Mouse (Mus musculus): Measurements from ENCODE around the gene Id1. TPM values are rescaled to one million over a fixed set of nuclear protein-coding genes. Genes with fewer than 3 reads are reported as not detected.

Gene Id1
- total RNA-seq, 2 experiments from 2014 or later, result 11.5 to 17.7 TPM

DNA sequence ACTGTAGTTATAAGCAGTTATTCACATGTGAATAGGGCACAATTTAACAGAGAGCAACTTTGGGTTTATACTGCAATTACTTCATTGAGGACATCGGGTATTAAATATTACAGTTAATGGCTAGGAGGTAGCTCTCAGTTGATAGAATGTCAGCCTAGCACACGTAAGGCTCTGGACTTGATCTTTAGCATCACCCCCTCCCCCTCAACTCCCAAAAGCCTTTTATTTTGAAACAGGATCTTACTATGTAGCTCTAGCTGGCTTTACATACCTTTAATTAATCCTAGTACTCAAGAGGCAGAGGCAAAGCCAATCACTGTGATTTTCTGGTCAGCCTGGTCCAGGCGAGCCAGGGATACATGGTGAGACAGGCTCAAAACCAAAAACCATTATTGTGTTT lies 41.0 kb downstream of the Id1 start:
- no peak for DNase-seq
- intact Hi-C loops (cut with DNase I), result no loop called here

DNA sequence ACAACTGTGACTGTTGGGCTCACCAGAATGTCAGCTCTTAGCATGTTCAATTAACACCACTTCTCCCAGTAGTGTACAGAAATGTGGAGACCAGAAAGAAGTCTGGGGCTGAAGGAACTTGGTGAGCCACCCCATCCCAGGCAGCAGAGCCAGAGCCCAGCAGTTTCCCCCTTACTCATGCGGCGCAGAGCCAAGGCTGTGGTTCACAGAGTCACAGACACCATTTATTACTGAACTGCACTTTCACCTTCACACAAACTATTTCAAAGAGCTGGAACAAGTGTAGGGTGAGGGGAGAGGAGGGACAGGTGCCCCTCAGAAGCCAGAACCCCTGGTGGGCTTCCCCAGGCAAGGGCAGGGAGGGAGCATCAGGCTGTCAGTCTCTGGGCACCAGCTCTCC lies 44.4 kb downstream of the Id1 start:
- intact Hi-C loops (cut with DNase I), result no loop called here
- no peak for DNase-seq

DNA sequence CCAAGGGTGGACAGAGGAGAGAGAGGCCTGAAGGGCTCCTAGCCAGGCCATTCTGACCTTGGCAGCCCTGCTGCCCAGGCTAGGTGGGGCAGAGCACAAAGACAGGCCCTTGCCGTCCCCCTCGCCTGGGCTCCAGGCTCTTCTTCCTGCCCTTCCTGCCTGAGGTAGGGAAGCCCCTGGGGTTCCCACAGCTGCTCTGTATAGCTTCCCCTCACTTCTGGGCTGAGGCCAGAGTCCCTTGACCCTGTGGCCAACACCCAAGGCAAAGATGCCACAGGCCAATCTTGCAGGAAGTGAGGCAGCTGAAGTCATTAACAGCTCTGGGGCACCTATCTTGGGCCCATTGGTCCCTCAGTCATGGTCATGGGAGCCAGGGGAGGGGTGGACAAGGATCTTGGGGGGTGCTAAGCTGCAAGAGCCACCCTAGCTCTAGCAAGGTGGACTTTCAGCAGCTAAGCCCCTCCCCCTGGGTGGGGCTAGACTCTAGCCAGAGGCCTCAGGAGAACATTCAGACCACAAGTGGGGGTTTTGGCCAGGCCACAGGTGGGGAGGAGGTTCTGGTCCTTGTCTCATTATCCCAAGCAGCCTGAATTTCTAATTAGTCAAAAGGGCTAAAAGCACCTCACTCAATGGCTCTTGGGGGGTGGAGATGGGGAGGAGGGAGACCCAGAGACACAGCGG lies 45.1 kb downstream of the Id1 start:
- DNase-seq, result peak in 1 of 2 experiments; percentile 18
- intact Hi-C loops (cut with DNase I), result no loop called here

DNA sequence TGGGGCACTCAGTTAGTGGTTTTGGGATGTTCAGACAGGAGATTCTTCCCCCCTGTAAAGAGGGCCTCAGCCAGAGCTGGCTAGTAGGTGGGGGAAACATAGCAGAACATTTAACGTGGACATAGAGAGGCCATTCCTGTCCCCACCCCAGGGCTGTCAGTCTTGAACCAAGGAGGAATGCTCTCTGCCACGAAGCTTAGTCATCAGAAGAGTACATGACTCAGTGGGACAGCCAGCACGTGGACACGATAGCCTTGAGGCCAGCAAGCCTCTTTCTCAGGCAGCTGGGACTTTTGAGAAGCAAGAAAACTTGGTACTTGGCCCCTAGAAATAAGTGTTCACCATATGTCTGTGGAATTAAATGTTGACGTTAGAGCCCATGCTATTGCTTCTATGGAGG lies 46.6 kb downstream of the Id1 start:
- DNase-seq, result no peak
- intact Hi-C loops (cut with DNase I), result no loop called here

- intact Hi-C loops (cut with DNase I), result no loop called here
- no peak for DNase-seq
Measured at GRCm38 (mm10) chr2:152783241-152783640, 47.2 kb downstream of the Id1 start.

- DNase-seq, result no peak
- intact Hi-C loops (cut with DNase I), result loop anchor here (5.0 kb wide), 1 partner anchor 38 kb away; no protein-coding TSS in a partner anchor
Measured at GRCm38 (mm10) chr2:152784640-152785039, 48.6 kb downstream of the Id1 start.

- peak; percentile 71 to 79 for DNase-seq
- intact Hi-C loops (cut with DNase I), result loop anchor here (5.0 kb wide), 1 partner anchor 37 kb away; no protein-coding TSS in a partner anchor
Measured at GRCm38 (mm10) chr2:152785446-152786350, 49.6 kb downstream of the Id1 start.

Small RNA genes within 50 kb of the gene (microRNA-seq; reads per million reads assigned to microRNA genes)
- gene Gm23802, result 0 reads per million in 2 experiments

Other genes starting within 250 kb of the Id1 start
- not detected for gene Defb22, start 246.1 kb upstream of the Id1 start, total RNA-seq (2021)
- not detected for gene Defb26, start 224.6 kb upstream of the Id1 start, total RNA-seq (2021)
- gene Defb28, start 218.0 kb upstream of the Id1 start, total RNA-seq (2021), result not detected
- gene Defb29, start 196.2 kb upstream of the Id1 start, total RNA-seq (2021), result not detected
- gene Gm17416, start 166.9 kb upstream of the Id1 start, total RNA-seq (2021), result not detected
- gene Defb21, start 163.5 kb upstream of the Id1 start, total RNA-seq (2021), result not detected
- gene Defb19, start 155.9 kb upstream of the Id1 start, total RNA-seq (2021), result not detected
- not detected for gene Defb45, start 136.9 kb upstream of the Id1 start, total RNA-seq (2021)
- not detected for gene Defb36, start 131.9 kb upstream of the Id1 start, total RNA-seq (2021)
- not detected for gene Defb25, start 113.2 kb upstream of the Id1 start, total RNA-seq (2021)
- 1 to 10 TPM; 2.7 to 3.6 TPM for gene Rem1, start 109.3 kb upstream of the Id1 start, total RNA-seq (2021)
- 10 to 100 TPM; 30.1 to 35.1 TPM for gene H13, start 66.8 kb upstream of the Id1 start, total RNA-seq (2021)
- gene Mcts2, start 49.2 kb upstream of the Id1 start, total RNA-seq (2021), result 10 to 100 TPM in 1 of 2 experiments, 1 to 10 TPM in 1; 9.6 to 12.1 TPM
- 1 to 10 TPM; 2.9 TPM for gene Cox4i2, start 17.9 kb downstream of the Id1 start, total RNA-seq (2021)
- 10 to 100 TPM; 15.4 to 17.6 TPM for gene Bcl2l1, start 95.5 kb downstream of the Id1 start, total RNA-seq (2021)
- 1 to 10 TPM; 1.4 to 1.9 TPM for gene Tpx2, start 111.7 kb downstream of the Id1 start, total RNA-seq (2021)
- 100 to 1,000 TPM; 443 to 553 TPM for gene Mylk2, start 175.1 kb downstream of the Id1 start, total RNA-seq (2021)
- 1 to 10 TPM; 1.5 to 2.2 TPM for gene Foxs1, start 197.0 kb downstream of the Id1 start, total RNA-seq (2021)
- 1 to 10 TPM in 1 of 2 experiments, under 1 TPM in 1; 0.20 to 1.1 TPM for gene Dusp15, start 215.4 kb downstream of the Id1 start, total RNA-seq (2021)
- gene Ttll9, start 226.2 kb downstream of the Id1 start, total RNA-seq (2021), result not detected